Mouse (Mus musculus): ENCODE data around the gene Farp1. TPM values are rescaled to one million over a fixed set of nuclear protein-coding genes. Genes with fewer than 3 reads are reported as not detected.

The Farp1 gene
- polyA plus RNA-seq, 1 experiment from 2014 or later, result 10.8 TPM

Other genes with a start within 250 kb of the Farp1 start
- gene Ipo5, start 124.0 kb upstream of the Farp1 start, polyA plus RNA-seq (2015; fragmentation: Nextera tagmentation; extraction: Ambion mirVana), result 55.3 and 62.8 TPM in 2 replicates

Data from heart, embryonic 15.5 days (tissue).